Mouse (Mus musculus) thymus, postnatal 10 days (tissue): ENCODE results near the gene Spon2.
A peak's percentile ranks its signal among the peaks of the same experiment; 100 is the strongest.

ENCODE experiments used
- DNase-seq, 2 experiments: peaks; one replicate each; pipeline ENCODE4 v3.0.0; 2021; ENCODE audit warnings: low spot score in 2 of 2

Gene Spon2

GRCm38 (mm10) chr5:33217663-33218062 lies 592 bp downstream of the Spon2 start:
- DNase-seq: no peak

- no peak for DNase-seq
Observed at GRCm38 (mm10) chr5:33214723-33215122, 3.5 kb downstream of the Spon2 start.

- DNase-seq: no peak
Observed at GRCm38 (mm10) chr5:33211254-33211653, 7.0 kb downstream of the Spon2 start.

GRCm38 (mm10) chr5:33210515-33210914 lies 7.7 kb downstream of the Spon2 start:
- no peak for DNase-seq

GRCm38 (mm10) chr5:33208533-33209245 lies 9.6 kb downstream of the Spon2 start:
- no peak for DNase-seq

GRCm38 (mm10) chr5:33207136-33207535 lies 11.1 kb downstream of the Spon2 start:
- DNase-seq: no peak

- no peak for DNase-seq
Observed at GRCm38 (mm10) chr5:33206328-33206727, 11.9 kb downstream of the Spon2 start.

- no peak for DNase-seq
Observed at GRCm38 (mm10) chr5:33204284-33204683, 14.0 kb downstream of the Spon2 start.

GRCm38 (mm10) chr5:33203691-33204242 lies 14.5 kb downstream of the Spon2 start:
- peak; percentile 45 to 74 for DNase-seq

- no peak for DNase-seq
Observed at GRCm38 (mm10) chr5:33203171-33203565, 15.1 kb downstream of the Spon2 start.

GRCm38 (mm10) chr5:33202516-33203170 lies 15.6 kb downstream of the Spon2 start:
- no peak for DNase-seq

GRCm38 (mm10) chr5:33201697-33202096 lies 16.6 kb downstream of the Spon2 start:
- DNase-seq: no peak

GRCm38 (mm10) chr5:33200071-33200470 lies 18.2 kb downstream of the Spon2 start:
- DNase-seq: no peak

- no peak for DNase-seq
Observed at GRCm38 (mm10) chr5:33195246-33195852, 22.9 kb downstream of the Spon2 start.

GRCm38 (mm10) chr5:33193567-33193966 lies 24.7 kb downstream of the Spon2 start:
- DNase-seq: no peak
